Mouse (Mus musculus) thymus, adult 2 months (tissue): ENCODE data around the gene Rcor2.

Experiments used
- CTCF ChIP-seq: fragments of 200-500 bp; IDR thresholded peaks from 2 replicates; pipeline ENCODE4 v1.5.1; 2012; ENCODE audit warnings: mild to moderate bottlenecking, control low read depth, low read length, moderate library complexity, borderline replicate concordance; ENCODE audit not compliant: control insufficient read depth, poor library complexity, insufficient read depth; ENCODE audit errors: extremely low read depth
- POLR2A ChIP-seq: fragments of 200-500 bp; IDR thresholded peaks from 2 replicates; pipeline ENCODE4 v1.6.1; 2012; ENCODE audit warnings: mild to moderate bottlenecking, low read length, control low read depth, moderate library complexity; ENCODE audit not compliant: control insufficient read depth, poor library complexity, insufficient read depth; ENCODE audit errors: extremely low read depth

- TF ChIP-seq POLR2A (no peak), CTCF (no peak)
These were observed at the start of gene Rcor2 for GRCm38 (mm10) chr19:7267091-7267741.
